Mouse (Mus musculus): ENCODE measurements around the gene Sh2d6.
"Not testable (repeated sequence)": the region's sequence is repeated elsewhere in the genome, so short reads cannot be mapped to it uniquely, and the experiment has no call there.

Gene Sh2d6

DNA sequence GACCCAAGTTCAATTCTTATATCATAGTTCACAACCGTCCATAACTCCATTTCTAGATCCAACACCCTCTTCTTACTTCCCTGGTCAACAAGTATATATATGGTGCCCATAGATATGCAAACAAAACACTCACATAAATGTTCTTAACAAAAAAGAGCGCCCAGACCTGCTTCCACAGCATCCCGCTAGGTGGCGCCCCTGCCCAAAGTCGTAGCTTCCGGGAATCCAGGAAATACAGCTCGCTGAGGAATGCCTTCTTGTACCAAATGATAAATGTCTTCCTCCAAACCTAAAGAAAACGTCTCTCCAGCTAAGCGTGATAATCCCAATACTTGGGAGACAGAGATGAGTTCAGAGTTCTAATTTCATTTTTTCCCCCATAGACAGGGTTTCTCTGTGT lies 13.7 kb upstream of the Sh2d6 start:
- DNase-seq (ENCODE audit: low spot score in 2 of 2), result peak; percentile 85 to 94

DNA sequence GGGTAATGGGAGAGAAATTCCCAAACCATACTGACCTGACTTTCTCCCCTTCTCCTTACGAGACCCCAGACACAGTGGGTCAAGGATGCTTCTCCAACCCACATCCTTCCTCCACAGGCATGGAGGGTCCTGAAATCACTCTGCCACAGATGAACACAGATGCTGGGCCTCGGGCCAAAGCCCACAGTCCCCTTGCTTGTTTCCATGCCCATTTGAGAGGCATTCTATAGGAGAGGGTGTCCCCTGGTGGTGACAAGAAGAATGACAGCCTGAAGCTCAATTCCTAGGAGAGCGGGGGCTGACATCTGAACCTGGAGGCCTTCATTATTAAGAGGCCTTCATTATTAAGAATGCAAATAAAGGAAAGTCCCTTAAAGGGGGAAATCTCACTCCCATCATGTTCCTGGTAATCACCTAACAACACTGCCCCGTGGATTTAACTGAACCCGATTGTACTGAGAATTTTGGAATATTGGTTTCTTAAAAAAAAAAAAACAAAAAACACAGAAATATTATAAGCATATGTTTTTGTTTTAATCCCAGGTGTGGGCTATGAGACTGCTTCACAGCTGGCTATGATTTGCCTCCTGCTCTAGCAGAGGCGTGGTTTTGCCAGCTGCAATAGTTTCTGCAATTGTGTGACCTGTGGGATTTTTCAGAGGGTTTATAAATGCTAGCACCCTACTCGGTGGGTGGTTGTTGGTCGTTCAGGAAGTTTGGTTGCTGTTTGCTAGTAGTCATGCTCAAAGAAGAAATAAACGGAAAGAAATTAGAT lies 12.7 kb upstream of the Sh2d6 start:
- peak; percentile 48 to 77 for DNase-seq (ENCODE audit: low spot score in 2 of 2)

DNA sequence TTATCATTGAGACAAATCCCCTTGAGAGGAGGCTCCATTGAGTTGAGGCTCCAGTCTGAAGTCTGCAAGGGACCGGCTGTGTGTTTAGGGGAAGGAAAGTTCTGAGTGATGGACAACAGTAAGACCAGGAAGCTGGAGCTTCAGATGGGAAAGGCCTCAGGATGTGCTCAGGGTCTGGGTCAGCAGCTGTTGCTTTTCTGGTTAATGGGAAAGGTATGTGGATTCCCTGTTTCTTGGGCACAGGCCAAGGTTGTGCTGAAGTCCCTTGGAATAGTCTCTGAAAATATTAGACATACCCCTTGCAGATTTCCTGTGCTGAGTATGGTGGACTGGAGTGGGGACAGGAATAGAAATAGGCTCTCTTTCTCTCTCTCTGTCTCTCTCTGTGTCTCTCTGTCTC lies 12.0 kb upstream of the Sh2d6 start:
- not testable (repeated sequence) for DNase-seq (ENCODE audit: low spot score in 2 of 2)

- no peak for DNase-seq (ENCODE audit: low spot score in 2 of 2)
Observed at GRCm38 (mm10) chr6:72532580-72532979, 11.1 kb upstream of the Sh2d6 start.

- no peak for DNase-seq (ENCODE audit: low spot score in 2 of 2)
Observed at GRCm38 (mm10) chr6:72528410-72529151, 7.1 kb upstream of the Sh2d6 start.

- no peak for DNase-seq (ENCODE audit: low spot score in 2 of 2)
Observed at GRCm38 (mm10) chr6:72527070-72527469, 5.6 kb upstream of the Sh2d6 start.

- no peak for DNase-seq (ENCODE audit: low spot score in 2 of 2)
Observed at GRCm38 (mm10) chr6:72524160-72524559, 2.7 kb upstream of the Sh2d6 start.

DNA sequence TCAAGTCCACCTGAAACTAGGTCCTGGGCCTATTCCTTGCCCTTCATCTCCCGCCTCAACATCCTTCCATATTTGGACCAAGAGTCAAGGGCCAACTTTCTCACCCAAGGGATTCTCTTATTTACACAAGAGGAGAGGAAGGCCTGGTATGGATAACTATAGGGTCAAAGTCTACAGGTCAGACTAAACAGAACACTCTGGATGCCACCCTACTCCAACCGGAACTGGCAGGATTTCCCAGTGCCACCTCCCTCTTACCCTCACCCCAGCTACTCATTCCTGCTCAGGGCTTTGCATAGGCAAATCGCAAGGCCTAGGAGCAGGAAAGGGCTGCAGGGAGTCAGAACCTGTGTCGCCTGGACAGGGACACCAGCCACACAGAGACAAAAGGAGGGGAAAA lies 1.7 kb upstream of the Sh2d6 start:
- DNase-seq (ENCODE audit: low spot score in 2 of 2), result no peak

DNA sequence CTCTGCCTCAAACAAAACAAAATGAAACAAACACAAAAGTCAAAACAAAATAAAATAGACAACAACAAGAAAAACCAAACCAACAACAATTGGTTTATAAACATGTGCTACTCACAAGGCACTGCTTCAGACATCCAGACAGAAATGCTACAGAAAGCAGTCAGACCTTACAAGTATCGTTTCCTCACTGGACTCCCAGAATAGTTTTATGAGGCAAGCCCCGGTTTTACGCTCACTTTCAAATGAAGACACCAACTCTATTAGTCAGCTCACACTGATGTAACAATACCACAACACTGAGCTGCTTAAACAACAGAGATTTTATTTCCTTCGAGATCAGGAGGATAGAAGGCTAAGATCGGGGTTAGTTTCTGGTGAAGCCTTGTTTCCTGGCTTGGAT lies 781 bp upstream of the Sh2d6 start:
- no peak for DNase-seq (ENCODE audit: low spot score in 2 of 2)

- DNase-seq (ENCODE audit: low spot score in 2 of 2), result no peak
Observed at GRCm38 (mm10) chr6:72520904-72521303, 603 bp downstream of the Sh2d6 start.

DNA sequence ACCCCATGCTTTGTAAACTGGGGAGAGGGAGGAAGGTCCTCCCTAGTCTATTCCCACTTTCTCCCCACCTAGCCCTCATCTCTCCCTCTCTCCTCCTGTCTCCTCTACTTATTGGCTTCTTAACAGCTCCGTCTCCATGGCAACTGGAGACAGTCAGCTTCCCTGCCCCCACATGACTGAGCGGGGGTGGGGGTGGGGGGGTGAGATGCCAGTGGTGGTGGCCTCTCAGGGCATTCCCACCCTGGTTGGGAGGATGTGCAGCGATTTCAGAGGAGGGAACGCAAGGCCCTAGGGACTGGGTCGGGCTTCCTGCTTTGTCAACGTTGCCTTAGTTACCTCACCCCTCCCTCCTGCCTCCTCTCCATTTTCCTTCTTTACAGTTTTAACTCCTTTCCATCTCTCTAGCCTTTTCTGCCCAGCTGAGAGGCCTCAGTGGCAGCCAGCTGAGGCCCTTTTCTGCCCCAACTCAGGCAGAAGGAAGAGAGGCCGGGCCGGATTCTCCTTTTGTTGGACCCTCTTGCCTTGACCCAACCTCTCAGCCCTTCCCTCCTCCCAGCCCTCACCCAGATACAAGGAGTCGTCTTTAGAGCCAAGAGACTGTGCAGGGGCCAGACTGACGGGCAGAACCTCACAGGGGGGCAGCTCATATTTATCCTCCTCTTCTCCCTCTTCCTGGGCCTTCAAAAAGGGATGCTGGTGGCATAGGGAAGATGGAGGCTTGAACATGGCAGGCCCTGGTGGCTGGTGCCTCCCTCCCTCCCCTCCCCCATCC lies 1.4 kb downstream of the Sh2d6 start:
- no peak for DNase-seq (ENCODE audit: low spot score in 2 of 2)

- DNase-seq (ENCODE audit: low spot score in 2 of 2), result no peak
Observed at GRCm38 (mm10) chr6:72519303-72519702, 2.2 kb downstream of the Sh2d6 start.

- no peak for DNase-seq (ENCODE audit: low spot score in 2 of 2)
Observed at GRCm38 (mm10) chr6:72518842-72519241, 2.7 kb downstream of the Sh2d6 start.

DNA sequence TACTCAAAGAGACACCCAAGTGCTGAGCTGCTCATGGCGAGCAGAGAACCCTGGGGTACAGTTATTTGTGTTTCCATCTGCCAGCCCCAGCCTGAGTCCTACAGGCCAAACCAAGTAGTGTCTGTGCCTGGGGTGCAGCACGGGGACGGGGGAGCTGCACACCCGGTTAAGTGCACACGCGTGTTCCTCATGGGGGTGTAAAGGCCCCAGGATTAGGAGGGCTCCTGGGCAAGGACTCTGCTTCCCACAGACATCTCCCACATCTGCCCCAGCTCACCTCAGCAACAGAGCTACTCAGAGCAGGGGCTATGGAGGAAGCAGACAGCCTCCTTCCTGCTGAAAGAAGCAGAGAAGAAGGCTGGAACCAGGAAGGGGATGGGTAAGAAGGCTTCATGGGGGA lies 5.9 kb downstream of the Sh2d6 start:
- DNase-seq (ENCODE audit: low spot score in 2 of 2), result peak in 1 of 2 experiments; percentile 56

- no peak for DNase-seq (ENCODE audit: low spot score in 2 of 2)
Observed at GRCm38 (mm10) chr6:72513071-72513440, 8.5 kb downstream of the Sh2d6 start.

- DNase-seq (ENCODE audit: low spot score in 2 of 2), result peak; percentile 70 to 84
Observed at GRCm38 (mm10) chr6:72512386-72513070, 9.0 kb downstream of the Sh2d6 start.

GRCm38 (mm10) chr6:72510686-72511421 lies 10.7 kb downstream of the Sh2d6 start:
- DNase-seq (ENCODE audit: low spot score in 2 of 2), result no peak

DNA sequence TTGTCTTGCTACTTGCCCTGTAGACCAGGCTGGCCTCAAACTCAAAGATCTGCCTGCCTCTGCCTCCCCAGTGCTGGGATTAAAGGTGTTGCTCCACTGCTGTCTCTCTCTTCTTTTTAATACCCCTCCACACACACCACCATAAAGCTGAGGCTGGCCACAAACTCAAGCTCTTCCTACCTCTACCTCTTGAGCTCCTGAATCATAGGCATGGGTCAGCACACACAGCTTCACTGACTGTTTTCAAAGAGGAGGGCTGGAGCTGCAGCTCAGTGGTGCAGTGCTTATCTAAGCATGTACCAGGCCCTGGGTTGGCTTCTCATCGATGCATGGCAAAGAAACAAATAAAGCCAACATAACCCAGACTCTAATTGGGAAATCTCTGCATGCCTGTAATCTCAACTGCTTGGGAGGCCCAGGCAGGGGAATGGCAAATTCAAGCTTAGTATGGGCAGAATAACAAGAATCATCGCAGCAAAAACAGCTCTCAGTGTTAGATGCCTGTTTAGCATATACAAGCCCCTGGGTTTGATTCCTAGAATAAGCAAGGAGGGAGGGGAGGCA lies 11.6 kb downstream of the Sh2d6 start:
- DNase-seq (ENCODE audit: low spot score in 2 of 2), result no peak

DNA sequence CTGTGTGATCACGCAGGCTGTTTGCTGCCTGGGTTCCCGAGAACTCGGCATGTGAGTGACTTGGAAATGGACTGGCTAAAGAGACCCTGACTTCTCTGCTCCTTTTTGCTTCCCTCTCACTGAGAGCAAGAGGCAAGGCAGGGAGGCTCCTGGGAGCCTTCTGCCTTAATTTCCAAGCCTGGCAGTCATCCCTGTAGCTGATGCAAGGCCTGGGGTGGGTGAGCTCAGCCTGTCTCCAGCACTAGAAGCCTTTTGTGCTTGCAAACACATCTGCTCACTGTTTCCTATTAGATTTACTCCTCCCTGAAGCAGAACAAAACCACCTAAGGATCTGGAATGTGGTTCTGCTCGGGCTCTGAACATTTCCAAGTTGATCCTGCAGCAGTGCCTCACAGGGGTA lies 12.9 kb downstream of the Sh2d6 start:
- no peak for DNase-seq (ENCODE audit: low spot score in 2 of 2)

DNA sequence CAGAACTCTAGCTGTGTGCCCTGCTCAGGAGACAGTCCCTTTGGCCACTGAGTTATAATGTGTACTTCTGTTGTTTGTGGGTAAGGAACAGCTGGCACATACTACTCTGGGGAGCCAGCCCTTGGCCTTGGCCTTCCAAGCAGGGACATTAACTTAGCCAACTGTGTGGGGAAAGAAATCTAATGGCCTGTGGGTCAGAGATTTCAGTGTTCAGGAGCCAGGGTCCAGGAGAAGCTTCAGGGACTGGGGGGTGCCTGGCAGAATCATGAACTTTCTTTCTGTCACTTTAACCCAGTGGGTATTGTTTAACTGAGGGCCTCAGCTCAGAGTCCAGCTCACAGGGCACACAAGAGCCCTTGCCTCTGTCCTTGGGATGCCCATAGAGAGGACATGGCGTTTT lies 15.4 kb downstream of the Sh2d6 start:
- DNase-seq (ENCODE audit: low spot score in 2 of 2), result no peak

DNA sequence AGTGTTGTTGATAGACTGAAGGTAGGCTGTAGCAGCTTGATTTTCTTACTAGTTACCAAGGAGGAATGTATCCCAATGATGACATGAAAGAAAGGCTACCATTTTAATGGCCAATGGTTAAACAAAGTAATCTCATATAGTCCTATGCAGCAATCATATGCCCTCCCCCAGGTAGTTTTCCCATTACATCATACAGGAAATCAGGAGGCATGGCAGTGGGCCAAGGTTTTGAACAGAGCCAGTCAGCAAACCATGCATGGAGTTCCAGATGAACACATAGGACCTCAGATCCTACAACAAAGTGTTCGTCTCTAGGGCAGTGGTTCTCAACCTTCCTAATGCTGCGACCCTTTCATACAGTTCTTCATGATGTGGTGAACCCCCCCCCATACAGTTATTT lies 17.6 kb downstream of the Sh2d6 start:
- DNase-seq (ENCODE audit: low spot score in 2 of 2), result no peak

Data from spleen, postnatal 4 days (tissue).